Mouse (Mus musculus): Measurements from ENCODE around the gene Ccdc61.

DNA sequence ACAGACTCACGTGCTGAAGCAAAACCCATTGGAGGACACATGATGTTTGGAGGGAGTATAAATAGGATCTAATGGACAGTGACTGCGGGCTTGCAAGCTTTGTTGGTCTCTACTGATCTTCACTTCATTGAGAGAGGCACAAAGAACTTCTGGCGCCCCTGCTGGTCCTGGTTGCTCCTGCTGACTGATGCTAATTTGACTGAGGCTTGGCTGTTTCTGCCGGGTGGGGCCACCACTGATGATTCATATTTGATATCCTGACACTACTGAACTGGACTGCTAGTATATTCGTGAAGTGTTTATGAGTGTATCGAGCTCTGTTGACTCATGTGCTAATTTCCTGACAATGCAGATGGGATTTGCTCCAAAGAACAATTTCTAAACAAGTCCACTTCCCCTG, 47.4 kb downstream of the Ccdc61 start:
- TF ChIP-seq CTCF (IDR thresholded peaks at IDR 0.05; ENCODE audit: extremely low read depth, insufficient read depth, insufficient read length, insufficient replicate concordance), result no peak
- TF ChIP-seq POLR2A (IDR thresholded peaks at IDR 0.05; ENCODE audit: low read depth, low read length), result no peak
